In the genomic region with DNA sequence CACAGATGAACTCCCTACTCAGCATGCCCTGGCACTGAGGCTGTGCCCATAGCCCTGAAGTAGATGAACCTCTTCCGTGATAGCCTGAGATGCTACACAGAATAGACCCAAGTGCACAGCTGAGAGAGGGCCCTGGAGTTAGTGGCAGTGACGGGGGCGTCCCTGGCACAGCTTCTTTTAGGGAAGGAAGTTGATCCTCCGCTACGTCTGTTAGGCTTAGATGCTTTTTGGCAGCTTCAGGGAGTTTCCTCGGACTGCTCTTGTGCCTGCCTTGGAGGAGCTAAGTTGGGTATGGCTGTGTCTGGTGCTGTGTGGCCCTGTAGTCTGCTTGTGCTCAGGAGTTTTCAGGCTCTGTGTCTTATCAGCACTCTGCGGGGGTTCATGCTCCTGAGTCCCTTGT, we compare ENCODE assay signal across 17 mouse cellular contexts. TPM values are rescaled to one million over a fixed set of nuclear protein-coding genes. Genes with fewer than 3 reads are reported as not detected.
DNase-seq lines count a peak whose midpoint lies in the region; ATAC-seq lines count a peak whose summit lies in the region.
"Had no signal": no experiment of that assay in that cellular context is flagged by ENCODE, and none has a peak within 500 bp of the region (broad histone marks: within the 10 kb centered on the region; RNA-seq: fewer than 3 reads in every experiment).

No protein-coding gene starts in this region.

- no peak overlapping the region for H3K27ac ChIP-seq in embryonic facial prominence, embryonic 12.5 days
- no peak overlapping the region for H3K27ac ChIP-seq in embryonic facial prominence, embryonic 10.5 days (replicated peaks)
- no peak overlapping the region for H3K27ac ChIP-seq in hindbrain, embryonic 12.5 days
- H3K27ac ChIP-seq in hindbrain, embryonic 11.5 days (ENCODE audit: low read depth, low read length) = no peak overlapping the region
- H3K27ac ChIP-seq in neural tube, embryonic 11.5 days (ENCODE audit: low read depth, low read length) = no peak overlapping the region
- H3K27ac ChIP-seq: heart, adult 2 months; hindbrain, postnatal 0 days had no signal

- H3K36me3 ChIP-seq in embryonic facial prominence, embryonic 12.5 days = peaks cover 30% of the 10 kb centered on the region
- H3K36me3 ChIP-seq in embryonic facial prominence, embryonic 10.5 days (replicated peaks) = peaks cover 44% of the 10 kb centered on the region
- H3K36me3 ChIP-seq in hindbrain, embryonic 12.5 days = peaks cover 31% of the 10 kb centered on the region
- peaks cover 7% of the 10 kb centered on the region for H3K36me3 ChIP-seq in hindbrain, embryonic 11.5 days (ENCODE audit: control insufficient read depth, insufficient read depth, low read length)
- peaks cover 15% of the 10 kb centered on the region for H3K36me3 ChIP-seq in neural tube, embryonic 11.5 days (ENCODE audit: control insufficient read depth, insufficient read depth, low read length)

- no peak overlapping the region; the same call in 1 of the 2 replicates for H3K9ac ChIP-seq in embryonic facial prominence, embryonic 12.5 days
- 0 out of 2 replicates have a peak overlapping the region, but pooled peaks have one; percentile 4 for H3K9ac ChIP-seq in hindbrain, embryonic 12.5 days
- no peak overlapping the region for H3K9ac ChIP-seq in hindbrain, embryonic 11.5 days (ENCODE audit: low read depth, low read length)
- 0 out of 2 replicates have a peak overlapping the region, but pooled peaks have one; percentile 6 for H3K9ac ChIP-seq in neural tube, embryonic 11.5 days (ENCODE audit: low read length)

- H3K4me1 ChIP-seq in embryonic facial prominence, embryonic 12.5 days = peaks cover 29% of the 10 kb centered on the region
- H3K4me1 ChIP-seq in embryonic facial prominence, embryonic 10.5 days = peaks cover 41% of the 10 kb centered on the region
- H3K4me1 ChIP-seq in hindbrain, embryonic 12.5 days = peaks cover 23% of the 10 kb centered on the region
- peaks cover 3% of the 10 kb centered on the region for H3K4me1 ChIP-seq in hindbrain, embryonic 11.5 days (replicated peaks; ENCODE audit: control insufficient read depth, insufficient read depth, low read length)
- H3K4me1 ChIP-seq in neural tube, embryonic 11.5 days (ENCODE audit: control insufficient read depth, insufficient read depth, low read length) = peaks cover 19% of the 10 kb centered on the region

- H3K27me3 ChIP-seq in embryonic facial prominence, embryonic 12.5 days = no peaks in the 10 kb centered on the region
- no peaks in the 10 kb centered on the region for H3K27me3 ChIP-seq in embryonic facial prominence, embryonic 10.5 days (replicated peaks; ENCODE audit: low read depth, poor library complexity, severe bottlenecking)
- H3K27me3 ChIP-seq in hindbrain, embryonic 12.5 days = no peaks in the 10 kb centered on the region
- H3K27me3 ChIP-seq in hindbrain, embryonic 11.5 days (ENCODE audit: control insufficient read depth, insufficient read depth, low read length) = no peaks in the 10 kb centered on the region
- H3K27me3 ChIP-seq in neural tube, embryonic 11.5 days (ENCODE audit: control insufficient read depth, insufficient read depth, low read length) = no peaks in the 10 kb centered on the region

- no peak for DNase-seq in embryonic facial prominence, embryonic 10.5 days (ENCODE audit: low spot score)
- no peak for DNase-seq in hindbrain, embryonic 11.5 days (ENCODE audit: low spot score)
- no peak for DNase-seq in neural tube, embryonic 11.5 days (ENCODE audit: low spot score)
- no peak for DNase-seq in neural tube, embryonic 10.5 days (ENCODE audit: extremely low spot score, low spot score)
- peak; percentile 65 for DNase-seq in right cerebral cortex, postnatal 25 days
- DNase-seq: adrenal gland, postnatal 10 days; cerebellum, postnatal 14 days; heart, adult 2 months; kidney, adult 9 months; lung, adult 18-20 months; thymus, adult 18-20 months had no signal

- H3K4me2 ChIP-seq in embryonic facial prominence, embryonic 12.5 days (replicated peaks) = no peak overlapping the region
- H3K4me2 ChIP-seq in hindbrain, embryonic 12.5 days (replicated peaks) = no peak overlapping the region
- no peak overlapping the region for H3K4me2 ChIP-seq in hindbrain, embryonic 11.5 days (replicated peaks; ENCODE audit: low read depth, low read length)
- no peak overlapping the region for H3K4me2 ChIP-seq in neural tube, embryonic 11.5 days (ENCODE audit: low read depth)

- H3K4me3 ChIP-seq in embryonic facial prominence, embryonic 12.5 days = peak overlapping the region; percentile 9; the same call in 1 of the 2 replicates
- H3K4me3 ChIP-seq in embryonic facial prominence, embryonic 10.5 days = no peak overlapping the region
- H3K4me3 ChIP-seq in hindbrain, embryonic 12.5 days = no peak overlapping the region
- no peak overlapping the region for H3K4me3 ChIP-seq in hindbrain, embryonic 11.5 days (ENCODE audit: low read depth, low read length)
- H3K4me3 ChIP-seq in neural tube, embryonic 11.5 days (ENCODE audit: low read depth, low read length) = no peak overlapping the region
- H3K4me3 ChIP-seq: heart, adult 2 months had no signal

- ATAC-seq in embryonic facial prominence, embryonic 12.5 days (ENCODE audit: insufficient number of reproducible peaks, insufficient read depth, low FRiP score, low TSS enrichment) = no peak
- no peak for ATAC-seq in hindbrain, embryonic 12.5 days (ENCODE audit: low FRiP score)
- ATAC-seq in hindbrain, embryonic 11.5 days (ENCODE audit: low FRiP score) = no peak
- no peak for ATAC-seq in neural tube, embryonic 11.5 days (ENCODE audit: insufficient read depth, low FRiP score, low TSS enrichment)
- no peak for ATAC-seq in megakaryocyte progenitor cell, adult 5-6 weeks (replicated peaks; ENCODE audit: poor library complexity)
- ATAC-seq: forebrain, embryonic 16.5 days; hindbrain, postnatal 0 days had no signal

- H3K9me3 ChIP-seq in embryonic facial prominence, embryonic 12.5 days = no peaks in the 10 kb centered on the region
- no peaks in the 10 kb centered on the region for H3K9me3 ChIP-seq in embryonic facial prominence, embryonic 10.5 days
- no peaks in the 10 kb centered on the region for H3K9me3 ChIP-seq in hindbrain, embryonic 12.5 days (replicated peaks)
- H3K9me3 ChIP-seq in hindbrain, embryonic 11.5 days (ENCODE audit: control insufficient read depth, low read length) = no peaks in the 10 kb centered on the region
- no peaks in the 10 kb centered on the region for H3K9me3 ChIP-seq in neural tube, embryonic 11.5 days (ENCODE audit: control insufficient read depth, low read length)

- whole genome bisulfite sequencing in embryonic facial prominence, embryonic 12.5 days = 90% methylated on average over 7 of the region's 7 CpGs
- WGBS in embryonic facial prominence, embryonic 10.5 days = 89% methylated on average over 7 of the region's 7 CpGs
- 84% methylated on average over 7 of the region's 7 CpGs for WGBS in hindbrain, embryonic 12.5 days
- WGBS in hindbrain, embryonic 11.5 days = 85% methylated on average over 7 of the region's 7 CpGs
- WGBS in neural tube, embryonic 11.5 days = 89% methylated on average over 7 of the region's 7 CpGs

RNA-seq across cellular contexts. Expression of gene Zfp598, which starts 4.8 kb away (rescaled TPM):
- polyA plus RNA-seq in embryonic facial prominence, embryonic 12.5 days (2016; fragmentation: Nextera tagmentation; extraction: Ambion mirVana) = 23.5 and 25.4 TPM in 2 replicates
- polyA plus RNA-seq in embryonic facial prominence, embryonic 10.5 days (2016; fragmentation: Nextera tagmentation; extraction: Ambion mirVana) = 29.0 and 30.4 TPM in 2 replicates
- polyA plus RNA-seq in hindbrain, embryonic 12.5 days (2016; fragmentation: Nextera tagmentation; extraction: Ambion mirVana) = 23.0 and 25.2 TPM in 2 replicates
- polyA plus RNA-seq in hindbrain, embryonic 11.5 days (2014; fragmentation: Nextera tagmentation; extraction: Ambion mirVana) = 24.7 and 24.8 TPM in 2 replicates
- polyA plus RNA-seq in neural tube, embryonic 11.5 days (2014; fragmentation: Nextera tagmentation; extraction: Ambion mirVana) = 31.8 and 35.7 TPM in 2 replicates
- 25.0 and 29.1 TPM in 2 replicates for total RNA-seq in megakaryocyte progenitor cell, adult 5-6 weeks (2015)
- total RNA-seq in megakaryocyte progenitor cell, adult 5-6 weeks (2017) = 21.3 and 22.6 TPM in 2 replicates

RNA-seq across cellular contexts. Expression of gene Syngr3, which starts 15.5 kb away (rescaled TPM):
- polyA plus RNA-seq in embryonic facial prominence, embryonic 12.5 days (2016; fragmentation: Nextera tagmentation; extraction: Ambion mirVana) = 8.4 and 10.5 TPM in 2 replicates
- polyA plus RNA-seq in embryonic facial prominence, embryonic 10.5 days (2016; fragmentation: Nextera tagmentation; extraction: Ambion mirVana) = 6.0 and 8.1 TPM in 2 replicates
- 30.6 and 32.1 TPM in 2 replicates for polyA plus RNA-seq in hindbrain, embryonic 12.5 days (2016; fragmentation: Nextera tagmentation; extraction: Ambion mirVana)
- polyA plus RNA-seq in hindbrain, embryonic 11.5 days (2014; fragmentation: Nextera tagmentation; extraction: Ambion mirVana) = 11.9 and 12.1 TPM in 2 replicates
- polyA plus RNA-seq in neural tube, embryonic 11.5 days (2014; fragmentation: Nextera tagmentation; extraction: Ambion mirVana) = 14.6 and 18.1 TPM in 2 replicates
- not detected in 2 replicates for total RNA-seq in megakaryocyte progenitor cell, adult 5-6 weeks (2015)
- total RNA-seq in megakaryocyte progenitor cell, adult 5-6 weeks (2017) = not detected in 2 replicates

RNA-seq across cellular contexts. Expression of gene Npw, which starts 16.0 kb away (rescaled TPM):
- 0.35 and 0.76 TPM in 2 replicates for polyA plus RNA-seq in embryonic facial prominence, embryonic 12.5 days (2016; fragmentation: Nextera tagmentation; extraction: Ambion mirVana)
- not detected in 2 replicates for polyA plus RNA-seq in embryonic facial prominence, embryonic 10.5 days (2016; fragmentation: Nextera tagmentation; extraction: Ambion mirVana)
- not detected in 2 replicates for polyA plus RNA-seq in hindbrain, embryonic 12.5 days (2016; fragmentation: Nextera tagmentation; extraction: Ambion mirVana)
- polyA plus RNA-seq in hindbrain, embryonic 11.5 days (2014; fragmentation: Nextera tagmentation; extraction: Ambion mirVana) = not detected in 2 replicates
- not detected in 2 replicates for polyA plus RNA-seq in neural tube, embryonic 11.5 days (2014; fragmentation: Nextera tagmentation; extraction: Ambion mirVana)
- total RNA-seq in megakaryocyte progenitor cell, adult 5-6 weeks (2015) = not detected in 2 replicates
- not detected in 2 replicates for total RNA-seq in megakaryocyte progenitor cell, adult 5-6 weeks (2017)
- total RNA-seq: adrenal gland, postnatal 10 days; heart, adult 2 months; midbrain, postnatal 0 days had no signal
- polyA plus RNA-seq: forebrain, embryonic 16.5 days; heart, adult 2 months had no signal

RNA-seq across cellular contexts. Expression of gene Gfer, which starts 21.7 kb away (rescaled TPM):
- 47.9 and 48.0 TPM in 2 replicates for polyA plus RNA-seq in embryonic facial prominence, embryonic 12.5 days (2016; fragmentation: Nextera tagmentation; extraction: Ambion mirVana)
- polyA plus RNA-seq in embryonic facial prominence, embryonic 10.5 days (2016; fragmentation: Nextera tagmentation; extraction: Ambion mirVana) = 48.9 and 52.3 TPM in 2 replicates
- polyA plus RNA-seq in hindbrain, embryonic 12.5 days (2016; fragmentation: Nextera tagmentation; extraction: Ambion mirVana) = 42.2 and 42.4 TPM in 2 replicates
- 44.3 and 47.5 TPM in 2 replicates for polyA plus RNA-seq in hindbrain, embryonic 11.5 days (2014; fragmentation: Nextera tagmentation; extraction: Ambion mirVana)
- polyA plus RNA-seq in neural tube, embryonic 11.5 days (2014; fragmentation: Nextera tagmentation; extraction: Ambion mirVana) = 50.8 and 53.0 TPM in 2 replicates
- 22.4 and 23.6 TPM in 2 replicates for total RNA-seq in megakaryocyte progenitor cell, adult 5-6 weeks (2015)
- 37.2 and 62.7 TPM in 2 replicates for total RNA-seq in megakaryocyte progenitor cell, adult 5-6 weeks (2017)

RNA-seq across cellular contexts. Expression of gene Noxo1, which starts 21.8 kb away (rescaled TPM):
- 3.0 and 5.5 TPM in 2 replicates for polyA plus RNA-seq in embryonic facial prominence, embryonic 12.5 days (2016; fragmentation: Nextera tagmentation; extraction: Ambion mirVana)
- polyA plus RNA-seq in embryonic facial prominence, embryonic 10.5 days (2016; fragmentation: Nextera tagmentation; extraction: Ambion mirVana) = 0.72 and 1.9 TPM in 2 replicates
- polyA plus RNA-seq in hindbrain, embryonic 12.5 days (2016; fragmentation: Nextera tagmentation; extraction: Ambion mirVana) = 3.6 and 4.8 TPM in 2 replicates
- polyA plus RNA-seq in hindbrain, embryonic 11.5 days (2014; fragmentation: Nextera tagmentation; extraction: Ambion mirVana) = 1.5 and 1.7 TPM in 2 replicates
- 1.5 and 1.8 TPM in 2 replicates for polyA plus RNA-seq in neural tube, embryonic 11.5 days (2014; fragmentation: Nextera tagmentation; extraction: Ambion mirVana)
- 2.6 and 3.4 TPM in 2 replicates for total RNA-seq in megakaryocyte progenitor cell, adult 5-6 weeks (2015)
- 1.0 and 1.2 TPM in 2 replicates for total RNA-seq in megakaryocyte progenitor cell, adult 5-6 weeks (2017)

Comparison
In these comparisons a context has a peak if more than half of its experiments do, and no peak if none do; other contexts are left out.
1. H3K9ac ChIP-seq: peak in hindbrain, embryonic 12.5 days (single experiment) and neural tube, embryonic 11.5 days (single experiment); none in embryonic facial prominence, embryonic 12.5 days (single experiment) and hindbrain, embryonic 11.5 days (single experiment).